Mouse (Mus musculus): ENCODE data around the gene Gna13. TPM values are rescaled to one million over a fixed set of nuclear protein-coding genes. Genes with fewer than 3 reads are reported as not detected.

The Gna13 gene
- 77.9 and 99.5 TPM in 2 replicates for polyA plus RNA-seq (2012)

GRCm38 (mm10) chr11:109362463-109363190 is at the start of gene Gna13:
Gene Gna13, plus strand, starts transcription at chr11:109362831.

GRCm38 (mm10) chr11:109413617-109414016 is 51.0 kb downstream of the Gna13 start, which contains the start of gene 9930022D16Rik:
Gene 9930022D16Rik, plus strand, starts transcription at chr11:109413917.

GRCm38 (mm10) chr11:109425392-109426271 is 63.0 kb downstream of the Gna13 start, which contains the start of gene Amz2:
Gene Amz2, plus strand, starts transcription at chr11:109425946.

Other genes starting within 250 kb of the Gna13 start
- not detected in 2 replicates for gene E030025P04Rik, start 218.5 kb upstream of the Gna13 start, polyA plus RNA-seq (2012)
- gene Rgs9, start 64.7 kb upstream of the Gna13 start, polyA plus RNA-seq (2012): 0.03 TPM in 1 of 2 replicates, not detected in the other
- not detected in 2 replicates for gene 9930022D16Rik, start 51.1 kb downstream of the Gna13 start, polyA plus RNA-seq (2012)
- gene Amz2, start 63.1 kb downstream of the Gna13 start, polyA plus RNA-seq (2012): 8.7 and 10.2 TPM in 2 replicates
- 0.95 and 1.9 TPM in 2 replicates for gene Arsg, start 110.5 kb downstream of the Gna13 start, polyA plus RNA-seq (2012)
- gene Slc16a6, start 110.8 kb downstream of the Gna13 start, polyA plus RNA-seq (2012): 30.2 and 33.1 TPM in 2 replicates
- gene Wipi1, start 249.1 kb downstream of the Gna13 start, polyA plus RNA-seq (2012): 18.6 and 19.6 TPM in 2 replicates

Measured in megakaryocyte-erythroid progenitor cell, adult 5 weeks (primary cell).